Mouse (Mus musculus) heart, embryonic 16.5 days (tissue): ENCODE measurements around the gene Kcnmb2. TPM values are rescaled to one million over a fixed set of nuclear protein-coding genes. Genes with fewer than 3 reads are reported as not detected.

Experiments
- ATAC-seq: fragments of 200-750 bp; cut with Nextera tagmentation; replicated peaks from 2 replicates; pipeline ENCODE4 v1.8.0; 2017; ENCODE audit warnings: moderate number of reproducible peaks; ENCODE audit not compliant: insufficient read depth, low FRiP score; ENCODE audit errors: extremely low read depth
- H3K27ac ChIP-seq: fragments of 300-500 bp; sonication (generic); 2 replicates; pipeline ENCODE4 v1.5.1; 2014; ENCODE audit warnings: mild to moderate bottlenecking, low read length, control low read depth, moderate library complexity
- H3K27me3 ChIP-seq: fragments of 300-500 bp; sonication (generic); 2 replicates; pipeline ENCODE4 v1.6.1; 2014; ENCODE audit warnings: low read length, mixed read lengths; ENCODE audit not compliant: control insufficient read depth, insufficient read depth
- H3K36me3 ChIP-seq: fragments of 300-500 bp; sonication (generic); 2 replicates; pipeline ENCODE4 v1.6.1; 2014; ENCODE audit not compliant: control insufficient read depth, insufficient read depth
- H3K4me1 ChIP-seq: fragments of 300-500 bp; sonication (generic); 2 replicates; pipeline ENCODE4 v1.6.1; 2014; ENCODE audit warnings: low read length, mixed read lengths; ENCODE audit not compliant: control insufficient read depth, insufficient read depth
- H3K4me2 ChIP-seq: fragments of 300-500 bp; sonication (generic); 2 replicates; pipeline ENCODE4 v1.6.1; 2014; ENCODE audit warnings: low read depth, mild to moderate bottlenecking, control low read depth, low read length
- H3K4me3 ChIP-seq: fragments of 300-500 bp; sonication (generic); 2 replicates; pipeline ENCODE4 v1.5.1; 2014; ENCODE audit warnings: mild to moderate bottlenecking, control low read depth, low read length
- H3K9ac ChIP-seq: fragments of 300-500 bp; sonication (generic); 2 replicates; pipeline ENCODE4 v1.6.1; 2014; ENCODE audit warnings: low read length, control low read depth
- H3K9me3 ChIP-seq: fragments of 300-500 bp; sonication (generic); replicated peaks from 2 replicates; pipeline ENCODE4 v1.6.1; 2016; ENCODE audit warnings: low read length; ENCODE audit not compliant: control insufficient read depth
- WGBS: fragments of 180-500 bp; shearing (Covaris S2); extraction: QIAGEN DNeasy Blood & Tissue Kit; methylation state at CpG from one replicate; pipeline ENCODE4 v1.1.7; 2014; 5-methylcytosine and 5-hydroxymethylcytosine counted together
- polyA plus RNA-seq: library from polyadenylated mRNA; unstranded; fragments of >200 nt; fragmentation: Nextera tagmentation; extraction: Ambion mirVana; gene quantifications from 2 replicates; pipeline ENCODE4 v1.2.1, GENCODE M21; 2015

Kcnmb2 gene
- polyA plus RNA-seq, 1 experiment from 2014 or later: 0.66 TPM

DNA sequence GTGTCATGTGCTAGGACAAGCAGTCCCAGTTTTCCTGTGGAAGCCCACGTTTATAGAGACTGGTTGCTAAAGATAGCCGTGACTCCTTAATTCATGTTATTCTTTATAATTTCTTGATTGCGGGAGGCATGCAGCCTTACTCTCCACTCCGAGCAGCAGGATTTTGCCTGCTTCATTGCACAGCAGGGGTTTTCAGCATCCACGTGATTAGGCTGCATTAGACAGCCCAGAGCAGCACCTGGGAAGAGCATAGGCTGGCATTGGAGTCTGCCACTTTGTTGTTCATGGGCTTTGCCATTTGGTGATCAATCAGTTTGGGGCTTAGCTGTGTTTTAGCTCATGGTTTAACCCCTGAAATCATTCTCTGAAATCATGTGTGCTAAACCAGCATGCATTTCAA is 80.1 kb downstream of the Kcnmb2 start:
- ATAC-seq: no peak
- no peak overlapping the region for H3K27ac ChIP-seq
- H3K4me2 ChIP-seq: no peak overlapping the region
- H3K9me3 ChIP-seq: no peaks in the 10 kb centered on the region
- H3K4me1 ChIP-seq: no peaks in the 10 kb centered on the region
- no peak overlapping the region for H3K9ac ChIP-seq
- no peaks in the 10 kb centered on the region for H3K27me3 ChIP-seq
- no peak overlapping the region for H3K4me3 ChIP-seq
- no peaks in the 10 kb centered on the region for H3K36me3 ChIP-seq
- WGBS: 49% methylated on average over 5 of the region's 5 CpGs

DNA sequence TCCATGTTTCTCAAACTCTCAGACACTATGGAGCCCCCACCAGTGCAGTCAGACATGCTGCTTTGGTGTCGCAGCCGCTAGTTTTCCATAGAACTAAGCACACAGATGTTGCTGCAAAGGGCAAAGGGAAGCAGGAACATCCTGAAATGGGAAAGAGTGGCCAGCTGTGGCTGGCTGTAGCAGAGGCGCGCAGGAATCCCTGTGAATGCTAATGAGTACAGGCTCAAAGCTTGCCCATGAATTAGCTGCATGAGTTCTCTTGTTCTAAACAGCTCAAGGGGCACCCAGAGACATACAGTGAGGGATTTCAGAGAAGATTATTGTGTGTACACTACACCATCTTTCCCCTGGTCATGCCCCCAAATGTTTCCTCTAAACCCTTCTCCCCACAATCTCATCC is 82.8 kb downstream of the Kcnmb2 start:
- no peaks in the 10 kb centered on the region for H3K36me3 ChIP-seq
- no peak overlapping the region for H3K9ac ChIP-seq
- no peaks in the 10 kb centered on the region for H3K27me3 ChIP-seq
- H3K4me2 ChIP-seq: no peak overlapping the region
- 80% methylated on average over 4 of the region's 4 CpGs for WGBS
- H3K9me3 ChIP-seq: no peaks in the 10 kb centered on the region
- no peak overlapping the region for H3K27ac ChIP-seq
- ATAC-seq: no peak
- no peaks in the 10 kb centered on the region for H3K4me1 ChIP-seq
- H3K4me3 ChIP-seq: no peak overlapping the region

DNA sequence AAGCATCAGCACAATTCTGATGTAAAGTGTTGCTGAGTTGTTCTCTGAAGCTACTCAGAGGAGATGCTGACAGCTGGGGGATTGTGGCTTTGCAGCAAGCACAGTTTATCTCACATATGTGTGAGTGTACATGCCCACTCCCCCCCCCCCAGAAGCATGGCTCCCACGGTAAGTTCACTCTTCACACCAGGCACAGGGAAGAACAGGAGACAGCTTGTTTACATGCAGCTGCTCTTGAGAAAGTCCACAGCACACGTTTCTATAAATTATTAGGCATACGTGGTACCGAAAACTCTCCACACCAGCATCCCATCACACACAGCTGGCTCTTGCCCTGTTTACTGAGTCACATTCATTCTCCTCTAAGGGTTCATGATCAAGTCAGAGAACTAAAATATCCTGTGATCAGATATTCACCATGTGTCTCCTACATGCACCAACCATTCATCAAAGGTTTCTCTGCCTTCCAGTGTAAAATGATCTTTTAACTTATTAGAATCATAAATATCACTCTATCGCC is 89.3 kb downstream of the Kcnmb2 start:
- WGBS: 63% methylated on average over 5 of the region's 5 CpGs
- no peak for ATAC-seq
- Histone ChIP-seq H3K36me3 (no peaks in the 10 kb centered on the region), H3K27me3 (no peaks in the 10 kb centered on the region), H3K9ac (no peak overlapping the region), H3K4me3 (no peak overlapping the region), H3K27ac (no peak overlapping the region), H3K4me2 (no peak overlapping the region), H3K4me1 (no peaks in the 10 kb centered on the region), H3K9me3 (no peaks in the 10 kb centered on the region)

DNA sequence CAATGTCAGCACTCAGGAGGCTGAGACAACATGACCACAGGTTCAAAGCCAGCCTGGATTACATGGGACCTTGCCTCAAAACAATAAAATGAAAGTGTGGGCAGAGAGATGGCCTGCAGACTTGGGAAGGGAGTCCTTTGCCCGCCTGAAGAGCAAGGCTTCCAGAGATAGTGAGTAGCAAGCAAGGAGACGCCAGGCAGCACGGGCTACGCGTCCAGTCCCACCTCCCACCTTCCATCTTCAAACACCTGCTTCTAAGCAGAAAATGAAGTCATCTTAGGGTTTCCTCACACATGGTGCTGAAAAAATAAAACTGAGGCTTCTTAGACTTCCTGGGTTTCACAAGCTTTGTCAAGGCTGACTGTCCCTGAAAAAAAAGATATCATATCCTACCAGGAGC is 109.3 kb downstream of the Kcnmb2 start:
- no peak overlapping the region for H3K9ac ChIP-seq
- no peak for ATAC-seq
- H3K36me3 ChIP-seq: no peaks in the 10 kb centered on the region
- H3K4me2 ChIP-seq: no peak overlapping the region
- WGBS: 75% methylated on average over 5 of the region's 5 CpGs
- H3K9me3 ChIP-seq: no peaks in the 10 kb centered on the region
- H3K27ac ChIP-seq: no peak overlapping the region
- no peak overlapping the region for H3K4me3 ChIP-seq
- H3K4me1 ChIP-seq: no peaks in the 10 kb centered on the region
- no peaks in the 10 kb centered on the region for H3K27me3 ChIP-seq

DNA sequence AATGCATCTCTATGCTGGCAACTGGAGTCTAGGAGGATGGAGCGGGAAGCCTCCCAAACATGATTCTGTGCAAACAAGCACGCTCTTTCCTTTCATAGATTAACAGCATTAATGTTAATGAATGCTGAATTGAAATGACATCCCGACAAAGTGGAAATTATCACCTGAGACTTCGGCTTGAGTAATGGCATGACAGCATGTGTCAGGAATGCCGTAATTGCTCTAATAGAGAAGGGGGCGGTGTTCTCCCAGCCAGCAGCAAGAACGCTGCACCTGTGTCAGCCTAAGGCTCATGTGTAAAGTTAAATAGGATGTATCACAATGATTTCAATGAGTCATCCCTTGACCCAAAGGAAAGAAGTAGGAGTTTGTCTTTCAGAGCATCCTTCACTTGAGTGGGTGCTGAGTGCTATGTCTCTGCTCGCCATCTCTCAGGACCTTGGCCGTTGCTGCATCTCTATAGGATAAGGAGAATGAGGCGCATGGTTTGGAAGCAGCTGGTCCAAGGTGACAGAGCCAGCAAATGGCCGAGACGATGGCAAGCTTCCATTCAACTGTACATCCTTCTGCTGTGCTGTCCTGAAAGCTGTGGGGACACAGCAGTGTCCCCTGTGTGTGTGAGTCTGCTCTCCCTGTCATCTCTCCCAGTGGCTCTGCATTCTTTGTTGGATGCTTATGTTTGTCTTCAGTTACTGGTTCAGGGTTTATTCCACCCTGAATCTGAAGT is 110.1 kb downstream of the Kcnmb2 start:
- no peaks in the 10 kb centered on the region for H3K4me1 ChIP-seq
- no peak overlapping the region for H3K4me2 ChIP-seq
- no peaks in the 10 kb centered on the region for H3K9me3 ChIP-seq
- H3K4me3 ChIP-seq: no peak overlapping the region
- H3K27ac ChIP-seq: no peak overlapping the region
- WGBS: 81% methylated on average over 12 of the region's 12 CpGs
- no peak overlapping the region for H3K9ac ChIP-seq
- H3K27me3 ChIP-seq: no peaks in the 10 kb centered on the region
- no peak for ATAC-seq
- H3K36me3 ChIP-seq: no peaks in the 10 kb centered on the region

DNA sequence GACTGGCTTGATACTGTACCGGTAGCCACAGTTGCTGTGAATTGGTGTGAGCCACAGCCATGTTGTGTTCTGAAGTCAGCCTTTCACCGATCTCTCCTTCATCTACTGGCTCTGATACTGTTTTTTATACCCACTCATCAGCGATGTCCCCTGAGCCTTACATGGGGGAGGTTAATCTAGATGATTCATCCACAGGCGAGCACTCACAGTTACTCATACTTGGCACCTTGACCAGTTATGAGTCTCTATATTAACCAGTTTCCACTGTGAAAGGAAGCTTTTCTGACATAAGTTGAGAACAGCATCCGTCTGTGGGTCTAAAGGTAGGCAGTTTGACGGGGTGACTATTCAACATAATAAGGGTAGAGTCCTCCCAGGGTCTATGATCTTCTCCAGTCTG is 118.7 kb downstream of the Kcnmb2 start:
- no peaks in the 10 kb centered on the region for H3K27me3 ChIP-seq
- H3K9me3 ChIP-seq: no peaks in the 10 kb centered on the region
- no peaks in the 10 kb centered on the region for H3K4me1 ChIP-seq
- no peak overlapping the region for H3K27ac ChIP-seq
- no peaks in the 10 kb centered on the region for H3K36me3 ChIP-seq
- no peak overlapping the region for H3K9ac ChIP-seq
- H3K4me2 ChIP-seq: no peak overlapping the region
- 86% methylated on average over 6 of the region's 6 CpGs for WGBS
- H3K4me3 ChIP-seq: no peak overlapping the region
- ATAC-seq: no peak

DNA sequence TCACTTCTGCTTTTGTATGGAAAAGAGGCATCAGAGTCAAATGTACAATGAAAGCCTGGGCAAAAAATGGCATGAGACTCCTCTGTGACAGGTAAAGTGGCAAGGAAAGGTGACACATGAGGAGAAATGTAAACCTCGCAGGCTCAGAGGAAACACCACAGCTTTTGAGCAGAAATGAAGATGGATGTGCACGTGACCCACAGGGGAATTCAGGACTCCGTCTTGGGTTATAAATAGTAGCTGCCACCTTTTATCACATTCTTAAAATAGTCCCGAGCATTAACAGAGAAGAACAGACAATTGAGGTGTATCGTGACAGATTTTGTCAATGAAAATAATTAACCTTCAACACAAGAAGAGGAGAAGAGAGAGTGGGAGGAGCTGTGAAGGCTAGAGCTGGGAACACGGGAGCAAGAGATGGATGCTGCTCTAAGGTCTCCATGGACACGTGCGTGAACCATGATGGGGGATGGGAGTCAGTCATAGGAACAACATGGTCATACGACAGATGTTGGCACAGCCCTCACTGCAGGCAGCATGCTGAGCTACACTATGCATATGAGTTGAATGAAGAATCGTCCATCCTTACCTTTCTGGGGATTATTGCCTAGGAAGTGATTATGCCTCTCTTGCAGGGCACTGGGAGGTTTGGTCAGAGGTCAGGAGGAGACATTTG is 127.2 kb downstream of the Kcnmb2 start:
- Histone ChIP-seq H3K27ac (no peak overlapping the region), H3K4me3 (peak overlapping the region; percentile 18; the same call in 1 of the 2 replicates), H3K27me3 (no peaks in the 10 kb centered on the region), H3K36me3 (no peaks in the 10 kb centered on the region), H3K9ac (no peak overlapping the region), H3K9me3 (no peaks in the 10 kb centered on the region), H3K4me1 (peaks cover 7% of the 10 kb centered on the region), H3K4me2 (peak overlapping the region; percentile 48; the same call in 1 of the 2 replicates)
- WGBS: 37% methylated on average over 10 of the region's 10 CpGs
- ATAC-seq: peak; percentile 14; the same call in 1 of the 2 replicates

DNA sequence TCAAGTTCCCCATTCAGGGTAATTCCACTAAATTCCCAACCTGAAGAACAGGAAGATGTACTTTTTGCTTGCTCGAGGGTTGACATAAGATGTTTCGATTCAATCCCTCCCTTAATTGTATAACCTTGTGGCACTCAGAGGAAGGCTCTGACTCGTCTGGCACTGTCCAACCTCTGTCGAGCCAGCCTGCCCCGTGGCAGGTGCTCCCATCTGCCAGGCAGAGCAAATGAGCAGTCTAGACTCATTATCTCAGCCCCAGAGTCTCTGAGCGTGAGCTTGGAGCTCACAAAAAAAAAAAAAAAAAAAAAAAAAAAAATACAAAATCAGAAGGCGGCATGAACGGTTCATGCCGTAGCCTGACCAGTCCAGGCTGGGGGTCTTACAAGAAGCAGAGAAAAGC is 130.1 kb downstream of the Kcnmb2 start:
- Histone ChIP-seq H3K9ac (no peak overlapping the region), H3K9me3 (no peaks in the 10 kb centered on the region), H3K4me1 (peaks cover 7% of the 10 kb centered on the region), H3K27me3 (no peaks in the 10 kb centered on the region), H3K4me2 (no peak overlapping the region), H3K4me3 (no peak overlapping the region), H3K27ac (no peak overlapping the region), H3K36me3 (no peaks in the 10 kb centered on the region)
- WGBS: 74% methylated on average over 9 of the region's 9 CpGs
- ATAC-seq: no peak

DNA sequence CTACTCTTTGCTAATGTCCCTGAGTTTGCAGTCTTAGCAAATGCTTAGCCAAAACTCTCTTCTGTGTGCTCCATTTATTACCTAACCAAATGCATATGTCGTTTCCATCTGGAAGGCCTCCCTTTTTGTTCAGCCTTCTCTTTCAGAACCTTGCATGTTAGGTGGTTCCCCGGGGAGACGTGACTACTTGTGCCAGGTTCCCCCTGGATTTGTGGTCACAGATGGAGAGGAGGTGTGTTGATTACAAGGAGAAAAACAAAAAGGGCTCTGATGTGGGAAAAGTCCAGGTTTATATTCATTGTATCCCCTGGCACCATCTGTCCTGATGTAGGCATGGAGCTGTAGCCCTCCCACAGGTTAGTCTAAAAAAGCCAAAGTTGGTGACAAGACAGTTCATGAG is 141.5 kb downstream of the Kcnmb2 start:
- Histone ChIP-seq H3K27ac (no peak overlapping the region), H3K27me3 (no peaks in the 10 kb centered on the region), H3K9ac (no peak overlapping the region), H3K4me3 (no peak overlapping the region), H3K36me3 (no peaks in the 10 kb centered on the region), H3K4me1 (no peaks in the 10 kb centered on the region), H3K9me3 (no peaks in the 10 kb centered on the region), H3K4me2 (no peak overlapping the region)
- WGBS: 78% methylated on average over 3 of the region's 3 CpGs
- no peak for ATAC-seq
